Mouse (Mus musculus): ENCODE data around the gene Gm20388. TPM values are rescaled to one million over a fixed set of nuclear protein-coding genes. Genes with fewer than 3 reads are reported as not detected.
"Not testable (repeated sequence)": the region's sequence is repeated elsewhere in the genome, so short reads cannot be mapped to it uniquely, and the experiment has no call there.

The Gm20388 gene
- polyA plus RNA-seq, 1 experiment, result 18.7 TPM

- WGBS, result 66% methylated on average over 17 of the region's 17 CpGs
- TF ChIP-seq POLR2A (IDR thresholded peaks at IDR 0.05; ENCODE audit: borderline replicate concordance, insufficient read depth, low read length), result no peak
- TF ChIP-seq CTCF (IDR thresholded peaks at IDR 0.05; ENCODE audit: borderline replicate concordance, insufficient read depth, low read depth, low read length), result no peak
- Histone ChIP-seq H3K4me1 (ENCODE audit: control insufficient read depth, insufficient read depth, low read length) (peaks cover 19% of the 10 kb centered on the region), H3K4me3 (replicated peaks; ENCODE audit: insufficient read depth, low read depth, low read length) (no peak overlapping the region), H3K27ac (ENCODE audit: insufficient read depth, low read length) (no peak overlapping the region), H3K27me3 (ENCODE audit: control insufficient read depth, insufficient read depth, low read length) (no peaks in the 10 kb centered on the region)
- peak in 1 of 2 experiments; percentile 34 for DNase-seq
These were observed 2713.4 kb downstream of the Gm20388 start for GRCm38 (mm10) chr8:122623844-122624642.

GRCm38 (mm10) chr8:122624653-122625052 is 2714.0 kb downstream of the Gm20388 start:
- peak in 1 of 2 experiments; percentile 27 for DNase-seq
- no peak for TF ChIP-seq POLR2A (IDR thresholded peaks at IDR 0.05; ENCODE audit: borderline replicate concordance, insufficient read depth, low read length)
- no peak for TF ChIP-seq CTCF (IDR thresholded peaks at IDR 0.05; ENCODE audit: borderline replicate concordance, insufficient read depth, low read depth, low read length)
- WGBS, result 78% methylated on average over 5 of the region's 5 CpGs
- no peak overlapping the region for H3K27ac ChIP-seq (ENCODE audit: insufficient read depth, low read length)
- H3K4me1 ChIP-seq (ENCODE audit: control insufficient read depth, insufficient read depth, low read length), result peaks cover 19% of the 10 kb centered on the region
- no peak overlapping the region for H3K4me3 ChIP-seq (replicated peaks; ENCODE audit: insufficient read depth, low read depth, low read length)
- no peaks in the 10 kb centered on the region for H3K27me3 ChIP-seq (ENCODE audit: control insufficient read depth, insufficient read depth, low read length)

- 58% methylated on average over 9 of the region's 9 CpGs for WGBS
- TF ChIP-seq POLR2A (IDR thresholded peaks at IDR 0.05; ENCODE audit: borderline replicate concordance, insufficient read depth, low read length), result no peak
- TF ChIP-seq CTCF (IDR thresholded peaks at IDR 0.05; ENCODE audit: borderline replicate concordance, insufficient read depth, low read depth, low read length), result no peak
These were observed 2715.2 kb downstream of the Gm20388 start for GRCm38 (mm10) chr8:122625811-122626210.

GRCm38 (mm10) chr8:122626896-122627295 is 2716.3 kb downstream of the Gm20388 start:
- 29% methylated on average over 2 of the region's 2 CpGs for WGBS
- Histone ChIP-seq H3K4me3 (replicated peaks; ENCODE audit: insufficient read depth, low read depth, low read length) (no peak overlapping the region), H3K27me3 (ENCODE audit: control insufficient read depth, insufficient read depth, low read length) (no peaks in the 10 kb centered on the region), H3K4me1 (ENCODE audit: control insufficient read depth, insufficient read depth, low read length) (peaks cover 23% of the 10 kb centered on the region), H3K27ac (ENCODE audit: insufficient read depth, low read length) (no peak overlapping the region)
- DNase-seq, result peak in 1 of 2 experiments; percentile 49
- no peak for TF ChIP-seq POLR2A (IDR thresholded peaks at IDR 0.05; ENCODE audit: borderline replicate concordance, insufficient read depth, low read length)
- TF ChIP-seq CTCF (IDR thresholded peaks at IDR 0.05; ENCODE audit: borderline replicate concordance, insufficient read depth, low read depth, low read length), result no peak

More at GRCm38 (mm10) chr8:122625811-122626210, 2715.2 kb downstream of the Gm20388 start:
- H3K4me3 ChIP-seq (replicated peaks; ENCODE audit: insufficient read depth, low read depth, low read length), result no peak overlapping the region
- no peak for DNase-seq
- H3K27me3 ChIP-seq (ENCODE audit: control insufficient read depth, insufficient read depth, low read length), result no peaks in the 10 kb centered on the region
- H3K4me1 ChIP-seq (ENCODE audit: control insufficient read depth, insufficient read depth, low read length), result peaks cover 21% of the 10 kb centered on the region
- H3K27ac ChIP-seq (ENCODE audit: insufficient read depth, low read length), result no peak overlapping the region

GRCm38 (mm10) chr8:122629388-122629787 is 2718.7 kb downstream of the Gm20388 start:
- Histone ChIP-seq H3K4me1 (ENCODE audit: control insufficient read depth, insufficient read depth, low read length) (peaks cover 26% of the 10 kb centered on the region), H3K27me3 (ENCODE audit: control insufficient read depth, insufficient read depth, low read length) (no peaks in the 10 kb centered on the region), H3K4me3 (replicated peaks; ENCODE audit: insufficient read depth, low read depth, low read length) (no peak overlapping the region), H3K27ac (ENCODE audit: insufficient read depth, low read length) (no peak overlapping the region)
- DNase-seq, result no peak
- TF ChIP-seq CTCF (IDR thresholded peaks at IDR 0.05; ENCODE audit: borderline replicate concordance, insufficient read depth, low read depth, low read length) (no peak), POLR2A (IDR thresholded peaks at IDR 0.05; ENCODE audit: borderline replicate concordance, insufficient read depth, low read length) (no peak)
- WGBS, result 59% methylated on average over 10 of the region's 10 CpGs

GRCm38 (mm10) chr8:122630696-122631095 is 2720.1 kb downstream of the Gm20388 start:
- no peak overlapping the region for H3K27ac ChIP-seq (ENCODE audit: insufficient read depth, low read length)
- no peak for DNase-seq
- no peak overlapping the region for H3K4me3 ChIP-seq (replicated peaks; ENCODE audit: insufficient read depth, low read depth, low read length)
- TF ChIP-seq POLR2A (IDR thresholded peaks at IDR 0.05; ENCODE audit: borderline replicate concordance, insufficient read depth, low read length) (no peak), CTCF (IDR thresholded peaks at IDR 0.05; ENCODE audit: borderline replicate concordance, insufficient read depth, low read depth, low read length) (no peak)
- no peaks in the 10 kb centered on the region for H3K27me3 ChIP-seq (ENCODE audit: control insufficient read depth, insufficient read depth, low read length)
- 38% methylated on average over 22 of the region's 22 CpGs for WGBS
- peaks cover 25% of the 10 kb centered on the region for H3K4me1 ChIP-seq (ENCODE audit: control insufficient read depth, insufficient read depth, low read length)

- H3K27me3 ChIP-seq (ENCODE audit: control insufficient read depth, insufficient read depth, low read length); H3K4me3 ChIP-seq (replicated peaks; ENCODE audit: insufficient read depth, low read depth, low read length); H3K27ac ChIP-seq (ENCODE audit: insufficient read depth, low read length); DNase-seq: not testable (repeated sequence)
- H3K4me1 ChIP-seq (ENCODE audit: control insufficient read depth, insufficient read depth, low read length), result peaks cover 25% of the 10 kb centered on the region
- WGBS, result 64% methylated on average over 3 of the region's 3 CpGs
These were observed 2721.5 kb downstream of the Gm20388 start for GRCm38 (mm10) chr8:122632134-122632533.

- TF ChIP-seq POLR2A (IDR thresholded peaks at IDR 0.05; ENCODE audit: borderline replicate concordance, insufficient read depth, low read length) (no peak), CTCF (IDR thresholded peaks at IDR 0.05; ENCODE audit: borderline replicate concordance, insufficient read depth, low read depth, low read length) (no peak; the same call in 1 of the 2 replicates)
- H3K27ac ChIP-seq (ENCODE audit: insufficient read depth, low read length), result no peak overlapping the region
- H3K4me1 ChIP-seq (ENCODE audit: control insufficient read depth, insufficient read depth, low read length), result peaks cover 23% of the 10 kb centered on the region
- WGBS, result 20% methylated on average over 14 of the region's 14 CpGs
- DNase-seq, result peak; percentile 65 to 76
- no peak overlapping the region for H3K4me3 ChIP-seq (replicated peaks; ENCODE audit: insufficient read depth, low read depth, low read length)
- no peaks in the 10 kb centered on the region for H3K27me3 ChIP-seq (ENCODE audit: control insufficient read depth, insufficient read depth, low read length)
These were observed 2722.6 kb downstream of the Gm20388 start for GRCm38 (mm10) chr8:122633205-122633604.
